Mouse (Mus musculus) neural tube, embryonic 13.5 days (tissue): Measurements from ENCODE around the gene Rnf115. TPM values are rescaled to one million over a fixed set of nuclear protein-coding genes. Genes with fewer than 3 reads are reported as not detected.
"Not testable (repeated sequence)": the region's sequence is repeated elsewhere in the genome, so short reads cannot be mapped to it uniquely, and the experiment has no call there.

Source experiments
- ATAC-seq: fragments of 200-750 bp; cut with Nextera tagmentation; 2 replicates; pipeline ENCODE4 v1.8.0; 2017; ENCODE audit warnings: low read depth, mild to moderate bottlenecking, moderate TSS enrichment, moderate library complexity
- H3K27ac ChIP-seq: fragments of 300-500 bp; sonication (generic); replicated peaks from 2 replicates; pipeline ENCODE4 v1.5.1; 2015; ENCODE audit warnings: moderate library complexity, mild to moderate bottlenecking, inconsistent platforms
- H3K27me3 ChIP-seq: fragments of 300-500 bp; sonication (generic); 2 replicates; pipeline ENCODE4 v1.6.1; 2015; ENCODE audit warnings: mild to moderate bottlenecking, inconsistent platforms
- H3K36me3 ChIP-seq: fragments of 300-500 bp; sonication (generic); 2 replicates; pipeline ENCODE4 v1.6.1; 2015; ENCODE audit warnings: mild to moderate bottlenecking, inconsistent platforms
- H3K4me1 ChIP-seq: fragments of 300-500 bp; sonication (generic); replicated peaks from 2 replicates; pipeline ENCODE4 v1.6.1; 2015; ENCODE audit warnings: inconsistent platforms
- H3K4me2 ChIP-seq: fragments of 300-500 bp; sonication (generic); 2 replicates; pipeline ENCODE4 v1.6.1; 2015; ENCODE audit warnings: inconsistent platforms, mild to moderate bottlenecking, moderate library complexity
- H3K4me3 ChIP-seq: fragments of 300-500 bp; sonication (generic); 2 replicates; pipeline ENCODE4 v1.5.1; 2015; ENCODE audit warnings: mild to moderate bottlenecking, inconsistent platforms
- H3K9ac ChIP-seq: fragments of 300-500 bp; sonication (generic); 2 replicates; pipeline ENCODE4 v1.6.1; 2015; ENCODE audit warnings: moderate library complexity, mild to moderate bottlenecking, inconsistent platforms
- H3K9me3 ChIP-seq: fragments of 300-500 bp; sonication (generic); 2 replicates; pipeline ENCODE4 v1.6.1; 2016; ENCODE audit warnings: inconsistent platforms
- WGBS: fragments of 180-500 bp; shearing (Covaris S2); methylation state at CpG from one replicate; pipeline ENCODE4 v1.1.7; 2015; 5-methylcytosine and 5-hydroxymethylcytosine counted together
- polyA plus RNA-seq: library from polyadenylated mRNA; unstranded; fragments of >200 nt; fragmentation: Nextera tagmentation; extraction: Ambion mirVana; gene quantifications from 2 replicates; pipeline ENCODE4 v1.2.1, GENCODE M21; 2015

Rnf115 gene
- polyA plus RNA-seq, 1 experiment from 2014 or later, result 79.9 TPM

GRCm38 (mm10) chr3:96715854-96716253 lies 11.6 kb upstream of the Rnf115 start:
- H3K4me2 ChIP-seq, result no peak overlapping the region
- H3K4me3 ChIP-seq, result no peak overlapping the region
- no peak overlapping the region for H3K27ac ChIP-seq
- no peak overlapping the region for H3K9ac ChIP-seq
- no peak for ATAC-seq
- no peaks in the 10 kb centered on the region for H3K27me3 ChIP-seq
- no peaks in the 10 kb centered on the region for H3K9me3 ChIP-seq
- H3K4me1 ChIP-seq, result no peaks in the 10 kb centered on the region
- peaks cover 78% of the 10 kb centered on the region for H3K36me3 ChIP-seq
- 85% methylated on average over 2 of the region's 2 CpGs for WGBS

- no peak overlapping the region for H3K4me3 ChIP-seq
- H3K36me3 ChIP-seq, result peaks cover 77% of the 10 kb centered on the region
- 42% methylated on average over 14 of the region's 14 CpGs for WGBS
- H3K9me3 ChIP-seq, result no peaks in the 10 kb centered on the region
- H3K27me3 ChIP-seq, result no peaks in the 10 kb centered on the region
- H3K27ac ChIP-seq, result no peak overlapping the region
- no peaks in the 10 kb centered on the region for H3K4me1 ChIP-seq
- no peak overlapping the region for H3K9ac ChIP-seq
- no peak for ATAC-seq
- no peak overlapping the region for H3K4me2 ChIP-seq
These were observed 8.3 kb upstream of the Rnf115 start for GRCm38 (mm10) chr3:96719173-96719572.

- Histone ChIP-seq H3K27me3 (no peaks in the 10 kb centered on the region), H3K27ac (peak overlapping the region; percentile 88), H3K4me1 (peaks cover 40% of the 10 kb centered on the region), H3K4me3 (peak overlapping the region; percentile 96), H3K4me2 (peak overlapping the region; percentile 82), H3K36me3 (peaks cover 12% of the 10 kb centered on the region), H3K9me3 (no peaks in the 10 kb centered on the region), H3K9ac (peak overlapping the region; percentile 92)
- ATAC-seq, result peak; percentile 73
- 1% methylated on average over 42 of the region's 42 CpGs for WGBS
These were observed 567 bp downstream of the Rnf115 start for GRCm38 (mm10) chr3:96727828-96728633.

GRCm38 (mm10) chr3:96728634-96729402 lies 1.4 kb downstream of the Rnf115 start:
- ATAC-seq, result no peak
- H3K27ac ChIP-seq, result peak overlapping the region; percentile 88; the same call in 1 of the 2 replicates
- no peaks in the 10 kb centered on the region for H3K27me3 ChIP-seq
- H3K4me2 ChIP-seq, result peak overlapping the region; percentile 82
- no peaks in the 10 kb centered on the region for H3K9me3 ChIP-seq
- peaks cover 40% of the 10 kb centered on the region for H3K4me1 ChIP-seq
- WGBS, result 53% methylated on average over 7 of the region's 7 CpGs
- H3K36me3 ChIP-seq, result peaks cover 4% of the 10 kb centered on the region; the same call in 1 of the 2 replicates
- peak overlapping the region; percentile 92 for H3K9ac ChIP-seq
- H3K4me3 ChIP-seq, result peak overlapping the region; percentile 96

GRCm38 (mm10) chr3:96729403-96729784 lies 1.9 kb downstream of the Rnf115 start:
- 81% methylated on average over 3 of the region's 3 CpGs for WGBS
- Histone ChIP-seq H3K27ac (no peak overlapping the region), H3K4me1 (peaks cover 45% of the 10 kb centered on the region), H3K4me2 (peak overlapping the region; percentile 82), H3K9ac (no peak overlapping the region), H3K36me3 (no peaks in the 10 kb centered on the region), H3K4me3 (no peak overlapping the region), H3K9me3 (no peaks in the 10 kb centered on the region), H3K27me3 (no peaks in the 10 kb centered on the region)
- ATAC-seq, result no peak

- no peak overlapping the region for H3K4me3 ChIP-seq
- H3K4me2 ChIP-seq, result no peak overlapping the region
- no peak overlapping the region for H3K27ac ChIP-seq
- 74% methylated on average over 5 of the region's 5 CpGs for WGBS
- H3K36me3 ChIP-seq, result no peaks in the 10 kb centered on the region
- no peak overlapping the region for H3K9ac ChIP-seq
- no peaks in the 10 kb centered on the region for H3K9me3 ChIP-seq
- no peaks in the 10 kb centered on the region for H3K27me3 ChIP-seq
- peaks cover 53% of the 10 kb centered on the region for H3K4me1 ChIP-seq
- no peak for ATAC-seq
These were observed 3.3 kb downstream of the Rnf115 start for GRCm38 (mm10) chr3:96730785-96731184.

- no peak for ATAC-seq
- Histone ChIP-seq H3K9me3 (no peaks in the 10 kb centered on the region), H3K27me3 (no peaks in the 10 kb centered on the region), H3K4me2 (no peak overlapping the region), H3K27ac (no peak overlapping the region), H3K9ac (no peak overlapping the region), H3K36me3 (no peaks in the 10 kb centered on the region), H3K4me3 (no peak overlapping the region), H3K4me1 (peaks cover 37% of the 10 kb centered on the region)
- 88% methylated on average over 1 of the region's 1 CpGs for WGBS
These were observed 6.5 kb downstream of the Rnf115 start for GRCm38 (mm10) chr3:96733984-96734383.

- Histone ChIP-seq H3K4me3 (no peak overlapping the region), H3K9ac (no peak overlapping the region), H3K27me3 (no peaks in the 10 kb centered on the region), H3K4me2 (no peak overlapping the region), H3K4me1 (peaks cover 27% of the 10 kb centered on the region), H3K36me3 (no peaks in the 10 kb centered on the region), H3K9me3 (no peaks in the 10 kb centered on the region), H3K27ac (no peak overlapping the region)
- no peak for ATAC-seq
- 60% methylated on average over 2 of the region's 2 CpGs for WGBS
These were observed 7.7 kb downstream of the Rnf115 start for GRCm38 (mm10) chr3:96735200-96735599.

- Histone ChIP-seq H3K27ac (no peak overlapping the region), H3K4me3 (no peak overlapping the region), H3K36me3 (no peaks in the 10 kb centered on the region), H3K9ac (no peak overlapping the region), H3K9me3 (no peaks in the 10 kb centered on the region), H3K27me3 (no peaks in the 10 kb centered on the region), H3K4me2 (no peak overlapping the region), H3K4me1 (peaks cover 13% of the 10 kb centered on the region; the same call in 1 of the 2 replicates)
- WGBS, result 52% methylated on average over 1 of the region's 1 CpGs
- no peak for ATAC-seq
These were observed 9.7 kb downstream of the Rnf115 start for GRCm38 (mm10) chr3:96737013-96737740.

- H3K27ac ChIP-seq, result no peak overlapping the region
- H3K4me2 ChIP-seq, result no peak overlapping the region
- no peaks in the 10 kb centered on the region for H3K9me3 ChIP-seq
- peaks cover 13% of the 10 kb centered on the region; the same call in 1 of the 2 replicates for H3K4me1 ChIP-seq
- H3K36me3 ChIP-seq, result no peaks in the 10 kb centered on the region
- no peak for ATAC-seq
- 98% methylated on average over 1 of the region's 1 CpGs for WGBS
- no peak overlapping the region for H3K9ac ChIP-seq
- no peak overlapping the region for H3K4me3 ChIP-seq
- no peaks in the 10 kb centered on the region for H3K27me3 ChIP-seq
These were observed 10.5 kb downstream of the Rnf115 start for GRCm38 (mm10) chr3:96737995-96738394.

GRCm38 (mm10) chr3:96740279-96740678 lies 12.8 kb downstream of the Rnf115 start:
- H3K4me2 ChIP-seq, H3K4me3 ChIP-seq, H3K4me1 ChIP-seq, H3K9ac ChIP-seq, H3K27me3 ChIP-seq, H3K27ac ChIP-seq, H3K36me3 ChIP-seq, H3K9me3 ChIP-seq, ATAC-seq: not testable (repeated sequence)

GRCm38 (mm10) chr3:96744348-96744747 lies 16.9 kb downstream of the Rnf115 start:
- H3K27me3 ChIP-seq, result no peaks in the 10 kb centered on the region
- H3K4me2 ChIP-seq, result no peak overlapping the region
- H3K36me3 ChIP-seq, result no peaks in the 10 kb centered on the region
- H3K9ac ChIP-seq, result no peak overlapping the region
- no peak for ATAC-seq
- 96% methylated on average over 3 of the region's 3 CpGs for WGBS
- no peak overlapping the region for H3K4me3 ChIP-seq
- no peak overlapping the region for H3K27ac ChIP-seq
- H3K9me3 ChIP-seq, result no peaks in the 10 kb centered on the region
- H3K4me1 ChIP-seq, result no peaks in the 10 kb centered on the region
